Mouse (Mus musculus) olfactory bulb, adult 2 months (tissue): ENCODE measurements around the gene Ccdc167. TPM values are rescaled to one million over a fixed set of nuclear protein-coding genes. Genes with fewer than 3 reads are reported as not detected.
A peak's percentile ranks its signal among the peaks of the same experiment; 100 is the strongest.

Experiments used
- H3K27ac ChIP-seq: fragments of 200-500 bp; 2 replicates; pipeline ENCODE4 v1.5.1; 2012; ENCODE audit warnings: low read depth, low read length; ENCODE audit not compliant: insufficient read depth
- H3K4me1 ChIP-seq: fragments of 200-500 bp; 2 replicates; pipeline ENCODE4 v1.6.1; 2012; ENCODE audit warnings: low read length; ENCODE audit not compliant: control insufficient read depth, insufficient read depth
- H3K4me3 ChIP-seq: fragments of 200-500 bp; 2 replicates; pipeline ENCODE4 v1.5.1; 2012; ENCODE audit warnings: mild to moderate bottlenecking, low read depth, low read length, moderate library complexity; ENCODE audit not compliant: insufficient read depth
- CTCF ChIP-seq: fragments of 200-500 bp; IDR thresholded peaks from 2 replicates; pipeline ENCODE4 v1.5.1; 2012; ENCODE audit warnings: low read depth, mild to moderate bottlenecking, low read length, moderate library complexity; ENCODE audit not compliant: insufficient read depth
- POLR2A ChIP-seq: fragments of 200-500 bp; IDR thresholded peaks from 2 replicates; pipeline ENCODE4 v1.6.1; 2012; ENCODE audit warnings: mild to moderate bottlenecking, low read depth, low read length, moderate library complexity; ENCODE audit not compliant: insufficient read depth
- WGBS: fragments of 180-500 bp; shearing (Covaris S2); methylation state at CpG from one replicate; pipeline ENCODE4 v1.1.7; 2018; 5-methylcytosine and 5-hydroxymethylcytosine counted together
- polyA plus RNA-seq: library from polyadenylated mRNA; stranded (reverse); fragments of >200 nt; gene quantifications from 2 replicates; pipeline ENCODE4 v1.2.4, GENCODE M21; 2012; ENCODE audit warnings: low replicate concordance; ENCODE audit not compliant: missing spikeins, insufficient read depth, insufficient read length

Ccdc167 gene
- polyA plus RNA-seq, 1 experiment, result not detected

DNA sequence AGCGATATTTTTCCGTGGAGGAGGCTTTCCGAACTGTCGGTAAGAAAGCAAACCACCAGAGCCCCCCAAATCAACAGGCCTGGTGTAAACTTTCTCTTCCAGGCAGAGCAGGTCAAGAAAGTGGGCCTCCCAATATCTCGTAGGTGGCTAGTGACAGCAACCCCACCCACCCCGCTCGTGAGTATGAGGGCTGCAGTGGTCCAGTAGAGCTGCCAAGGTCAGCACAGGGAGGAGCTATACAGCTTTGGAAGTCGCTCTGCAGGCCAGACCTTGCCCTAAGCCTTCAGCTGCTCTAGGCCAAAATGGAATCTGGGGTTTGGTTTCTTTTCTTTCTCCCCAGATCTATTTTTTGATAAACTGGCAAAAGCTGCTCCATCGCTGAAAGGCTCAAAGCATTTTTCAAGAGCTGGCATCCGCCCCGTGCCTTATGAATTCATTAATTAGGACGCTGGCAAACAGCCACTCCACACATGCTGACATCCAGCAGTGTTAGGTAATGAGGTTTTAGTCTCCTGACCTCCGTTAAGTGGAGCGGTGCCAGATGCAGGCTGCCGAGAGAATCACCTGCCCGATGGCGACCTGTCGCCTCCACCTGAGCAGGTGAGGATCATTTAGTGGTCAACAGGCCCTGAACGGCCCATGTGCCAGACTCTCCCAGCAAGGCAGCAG is 5.6 kb downstream of the Ccdc167 start:
- H3K27ac ChIP-seq, result no peak overlapping the region
- H3K4me3 ChIP-seq, result no peak overlapping the region
- 53% methylated on average over 19 of the region's 19 CpGs for WGBS
- no peak for TF ChIP-seq POLR2A
- TF ChIP-seq CTCF, result no peak
- peaks cover 29% of the 10 kb centered on the region for H3K4me1 ChIP-seq

DNA sequence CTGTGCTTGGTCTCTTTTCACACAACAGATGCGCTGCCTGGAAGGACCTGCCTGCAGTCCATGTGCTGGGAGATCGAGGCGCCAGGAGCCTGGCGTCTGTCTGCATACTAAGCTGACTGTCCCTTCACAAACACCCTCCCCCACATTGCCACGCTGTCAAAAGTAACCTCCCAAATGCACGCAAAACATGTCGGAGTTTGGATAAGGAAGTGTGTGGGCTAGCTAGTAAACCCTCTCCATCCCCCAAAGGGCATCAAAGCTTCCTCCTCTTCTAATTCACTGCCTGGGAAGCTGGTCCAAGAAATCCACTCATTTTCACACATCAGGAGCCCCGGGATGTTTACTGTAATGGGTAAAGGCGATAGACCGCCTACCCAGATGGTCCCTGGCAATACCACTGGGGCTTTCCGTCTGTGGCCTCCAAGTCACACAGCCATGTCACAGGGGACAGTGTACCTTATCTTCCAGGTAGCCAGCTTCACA is 6.2 kb downstream of the Ccdc167 start:
- H3K4me1 ChIP-seq, result peaks cover 27% of the 10 kb centered on the region
- WGBS, result 56% methylated on average over 11 of the region's 11 CpGs
- H3K4me3 ChIP-seq, result no peak overlapping the region
- H3K27ac ChIP-seq, result no peak overlapping the region
- TF ChIP-seq POLR2A, result no peak
- no peak for TF ChIP-seq CTCF

DNA sequence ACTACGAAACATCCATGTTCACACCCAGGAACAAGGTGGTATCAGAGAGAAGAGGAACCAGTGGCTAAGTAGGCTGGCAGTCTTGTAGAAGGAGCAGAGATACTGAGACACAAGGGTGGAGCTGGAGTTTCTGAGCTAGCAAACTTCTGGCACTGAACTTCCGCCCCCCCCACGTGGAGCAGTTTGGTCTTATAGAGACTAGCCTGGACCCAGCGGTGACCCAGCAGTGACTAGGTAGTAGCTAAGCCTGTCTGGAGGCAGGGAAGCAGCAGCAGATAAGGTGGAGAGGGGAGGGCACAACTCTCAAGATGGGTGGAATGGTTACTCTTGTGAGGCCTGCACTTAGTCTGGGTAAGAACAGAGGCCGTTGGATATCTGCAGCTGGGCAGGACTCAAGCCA is 8.1 kb downstream of the Ccdc167 start:
- 82% methylated on average over 5 of the region's 5 CpGs for WGBS
- no peak for TF ChIP-seq POLR2A
- no peak for TF ChIP-seq CTCF
- H3K4me3 ChIP-seq, result no peak overlapping the region
- H3K27ac ChIP-seq, result no peak overlapping the region
- peaks cover 27% of the 10 kb centered on the region for H3K4me1 ChIP-seq

DNA sequence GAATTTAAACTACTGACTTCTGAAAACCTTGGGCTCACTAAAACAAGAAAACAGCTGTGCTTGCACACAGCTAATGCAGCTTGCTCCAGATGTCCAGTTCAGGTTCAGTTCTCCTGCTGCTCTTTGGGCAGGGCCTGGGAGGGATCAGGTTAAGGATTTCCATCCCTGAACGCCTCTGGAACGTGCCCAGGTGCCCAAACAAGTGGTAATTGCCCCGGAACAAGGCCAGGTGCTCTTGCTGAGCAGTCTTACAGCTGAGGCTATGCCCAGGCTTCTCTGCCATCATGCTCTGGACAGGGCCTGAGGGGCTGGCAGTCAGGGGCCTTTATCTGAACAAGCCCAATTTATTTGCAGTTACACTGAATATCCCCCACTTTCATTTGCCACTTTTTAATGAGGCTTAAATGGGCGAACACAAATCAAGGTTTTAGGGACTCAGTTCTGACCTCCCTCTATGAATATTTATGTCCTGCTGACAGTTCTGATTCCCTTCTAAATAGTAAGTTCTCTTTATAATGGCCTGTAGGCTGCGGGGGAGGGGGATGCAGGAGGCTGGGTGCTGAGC is 9.8 kb downstream of the Ccdc167 start:
- Histone ChIP-seq H3K4me3 (no peak overlapping the region), H3K4me1 (peaks cover 27% of the 10 kb centered on the region), H3K27ac (no peak overlapping the region)
- no peak for TF ChIP-seq CTCF
- TF ChIP-seq POLR2A, result no peak
- WGBS, result 62% methylated on average over 5 of the region's 5 CpGs

DNA sequence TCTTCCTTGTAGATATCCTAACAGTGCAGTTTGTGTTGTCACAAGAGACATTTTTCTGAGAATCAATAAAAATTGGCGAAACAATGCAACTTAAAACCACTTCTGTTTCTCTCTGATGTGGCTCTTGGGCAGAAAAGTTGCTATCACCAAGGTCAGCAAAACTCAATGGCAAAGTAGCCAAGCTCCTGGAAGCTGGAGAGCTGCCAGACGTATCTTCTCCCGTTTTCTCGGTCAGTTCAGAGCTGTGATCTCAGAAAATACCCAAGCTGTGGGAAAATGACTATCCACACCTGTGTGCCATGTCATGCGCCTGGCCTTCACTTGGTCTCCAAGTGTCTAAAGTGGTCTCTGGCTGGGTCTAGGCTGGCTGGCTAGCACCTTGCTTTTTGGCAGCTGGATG is 11.0 kb downstream of the Ccdc167 start:
- Histone ChIP-seq H3K4me3 (no peak overlapping the region), H3K4me1 (peaks cover 18% of the 10 kb centered on the region), H3K27ac (no peak overlapping the region)
- WGBS, result 86% methylated on average over 5 of the region's 5 CpGs
- no peak for TF ChIP-seq POLR2A
- TF ChIP-seq CTCF, result no peak

DNA sequence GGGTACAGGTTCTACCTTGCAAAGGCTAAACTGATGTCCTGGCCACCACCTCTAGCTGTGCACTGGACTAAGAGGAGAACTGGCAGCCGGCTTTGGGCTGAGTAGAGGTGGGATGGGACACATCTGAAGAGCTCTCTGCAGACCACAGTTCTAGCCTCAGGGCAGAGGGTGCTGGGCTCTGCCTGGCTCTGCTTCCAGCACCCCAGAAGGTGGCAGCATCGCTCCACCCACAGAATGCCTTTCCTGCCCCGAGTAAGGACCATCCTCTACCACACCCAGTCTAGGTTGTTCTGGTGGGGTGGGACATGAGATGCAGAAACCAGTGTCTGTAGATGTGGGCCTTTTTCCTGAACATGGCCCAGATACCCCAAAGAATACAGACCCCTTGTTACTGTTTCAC is 12.1 kb downstream of the Ccdc167 start:
- WGBS, result 25% methylated on average over 3 of the region's 3 CpGs
- peaks cover 8% of the 10 kb centered on the region; the same call in 1 of the 2 replicates for H3K4me1 ChIP-seq
- H3K4me3 ChIP-seq, result no peak overlapping the region
- TF ChIP-seq CTCF, result peak; percentile 71
- no peak for TF ChIP-seq POLR2A
- no peak overlapping the region for H3K27ac ChIP-seq

DNA sequence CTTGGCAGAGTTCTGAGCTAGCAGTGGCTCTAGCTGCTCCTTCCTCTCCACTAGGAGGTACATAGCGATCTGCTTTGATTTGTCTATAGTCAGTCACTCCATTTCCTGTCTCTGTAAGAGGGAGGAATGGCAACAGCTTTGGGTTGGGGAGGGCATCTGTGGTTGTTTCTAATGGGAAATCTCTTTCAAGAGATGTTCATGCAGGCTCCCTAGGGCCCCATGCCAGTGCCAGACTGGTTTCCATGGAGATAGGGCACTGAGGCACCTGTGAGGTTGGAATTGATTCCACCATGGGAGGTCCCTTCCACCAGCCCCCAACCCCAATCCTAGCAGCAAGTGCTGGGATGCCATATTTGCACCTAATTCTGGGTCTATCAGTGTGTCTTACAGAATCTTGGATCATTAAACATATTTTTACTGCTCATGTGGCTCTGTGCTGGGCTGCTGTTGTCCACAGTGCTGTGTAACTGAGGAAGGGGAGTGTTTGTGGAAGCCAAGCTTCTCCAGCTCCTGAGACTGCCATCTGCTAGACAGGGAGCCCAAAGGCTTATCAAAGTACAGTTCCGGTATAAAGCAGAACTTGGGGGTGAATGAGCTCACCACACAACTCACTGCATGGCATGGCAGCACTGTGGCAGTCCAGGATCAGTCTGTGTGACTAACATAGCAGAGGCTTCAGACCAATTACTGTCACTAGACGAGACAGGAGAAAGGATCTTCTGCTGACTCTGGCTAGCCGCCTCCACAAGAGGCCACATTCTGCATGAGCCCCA is 13.7 kb downstream of the Ccdc167 start:
- Histone ChIP-seq H3K4me1 (peaks cover 3% of the 10 kb centered on the region; the same call in 1 of the 2 replicates), H3K4me3 (no peak overlapping the region), H3K27ac (no peak overlapping the region)
- WGBS, result 71% methylated on average over 4 of the region's 4 CpGs
- TF ChIP-seq CTCF, result no peak
- no peak for TF ChIP-seq POLR2A

DNA sequence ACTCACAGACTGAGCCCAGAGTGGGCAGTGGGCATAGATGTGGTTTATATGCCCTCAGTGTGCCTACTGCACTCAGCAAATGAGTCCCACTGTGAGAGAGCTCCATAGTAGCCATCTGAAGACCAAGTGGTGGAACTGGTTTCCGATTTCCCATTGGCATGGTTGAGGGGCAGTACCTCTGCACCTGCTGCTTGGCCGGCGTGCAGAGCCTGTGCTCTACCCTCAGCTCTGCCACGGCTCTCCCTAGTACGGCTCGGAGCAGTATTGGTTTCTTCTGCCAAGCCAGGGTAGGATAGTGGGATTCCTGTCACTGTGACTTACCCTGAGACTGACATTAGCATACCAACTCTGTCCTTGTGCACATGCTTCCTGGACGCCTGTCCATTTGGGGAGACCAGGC is 16.3 kb downstream of the Ccdc167 start:
- 96% methylated on average over 7 of the region's 7 CpGs for WGBS
- no peak overlapping the region for H3K4me3 ChIP-seq
- TF ChIP-seq POLR2A, result no peak
- TF ChIP-seq CTCF, result no peak
- H3K4me1 ChIP-seq, result peaks cover 3% of the 10 kb centered on the region; the same call in 1 of the 2 replicates
- H3K27ac ChIP-seq, result no peak overlapping the region

DNA sequence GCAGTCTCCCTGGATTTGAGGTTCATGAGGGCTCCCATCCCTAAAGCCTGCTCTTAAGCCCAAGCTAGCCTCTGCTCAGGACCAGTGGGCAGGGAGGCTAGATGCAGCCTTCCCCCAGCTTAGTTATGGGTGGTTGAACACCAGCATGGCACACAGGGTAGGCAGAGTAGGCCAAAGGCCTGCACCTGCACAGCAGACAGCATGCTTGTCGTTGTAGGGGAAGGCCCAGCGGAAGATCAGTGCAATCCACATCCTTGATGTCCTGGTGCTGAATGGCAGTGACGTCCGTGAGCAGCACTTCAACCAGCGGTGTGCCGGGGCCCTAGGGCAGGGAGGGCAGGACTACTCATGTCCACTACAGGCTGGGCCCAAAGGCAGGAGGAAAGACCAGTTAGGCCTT is 18.4 kb downstream of the Ccdc167 start:
- Histone ChIP-seq H3K4me1 (no peaks in the 10 kb centered on the region), H3K27ac (no peak overlapping the region), H3K4me3 (no peak overlapping the region)
- 93% methylated on average over 6 of the region's 6 CpGs for WGBS
- no peak for TF ChIP-seq CTCF
- TF ChIP-seq POLR2A, result no peak
